Mouse (Mus musculus): ENCODE measurements around the gene Fbxl20. TPM values are rescaled to one million over a fixed set of nuclear protein-coding genes. Genes with fewer than 3 reads are reported as not detected.

The Fbxl20 gene
- polyA plus RNA-seq, 1 experiment = 0.28 TPM

- Histone ChIP-seq H3K9me3 (ENCODE audit: control insufficient read depth, low read length) (peaks cover 7% of the 10 kb centered on the region), H3K27me3 (ENCODE audit: control insufficient read depth) (peaks cover 4% of the 10 kb centered on the region), H3K36me3 (ENCODE audit: control insufficient read depth) (no peaks in the 10 kb centered on the region), H3K4me3 (replicated peaks) (no peak overlapping the region), H3K4me1 (ENCODE audit: control insufficient read depth) (no peaks in the 10 kb centered on the region)
- TF ChIP-seq TAL1 (IDR thresholded peaks at IDR 0.05; ENCODE audit: low read length) (no peak), GATA1 (IDR thresholded peaks at IDR 0.05; ENCODE audit: low read length) (no peak)
These were observed 74.9 kb downstream of the Fbxl20 start for GRCm38 (mm10) chr11:98075195-98075808.

GRCm38 (mm10) chr11:98073442-98073841 is 76.8 kb downstream of the Fbxl20 start:
- no peak for TF ChIP-seq GATA1 (IDR thresholded peaks at IDR 0.05; ENCODE audit: low read length)
- TF ChIP-seq TAL1 (IDR thresholded peaks at IDR 0.05; ENCODE audit: low read length) = no peak
- Histone ChIP-seq H3K36me3 (ENCODE audit: control insufficient read depth) (no peaks in the 10 kb centered on the region), H3K27me3 (ENCODE audit: control insufficient read depth) (peaks cover 4% of the 10 kb centered on the region), H3K4me1 (ENCODE audit: control insufficient read depth) (no peaks in the 10 kb centered on the region), H3K9me3 (ENCODE audit: control insufficient read depth, low read length) (peaks cover 7% of the 10 kb centered on the region), H3K4me3 (replicated peaks) (no peak overlapping the region)

GRCm38 (mm10) chr11:98067255-98067654 is 82.9 kb downstream of the Fbxl20 start:
- Histone ChIP-seq H3K27me3 (ENCODE audit: control insufficient read depth) (no peaks in the 10 kb centered on the region), H3K9me3 (ENCODE audit: control insufficient read depth, low read length) (peaks cover 12% of the 10 kb centered on the region), H3K36me3 (ENCODE audit: control insufficient read depth) (no peaks in the 10 kb centered on the region), H3K4me3 (replicated peaks) (no peak overlapping the region), H3K4me1 (ENCODE audit: control insufficient read depth) (no peaks in the 10 kb centered on the region)
- TF ChIP-seq GATA1 (IDR thresholded peaks at IDR 0.05; ENCODE audit: low read length) = no peak

- Histone ChIP-seq H3K27me3 (ENCODE audit: control insufficient read depth) (no peaks in the 10 kb centered on the region), H3K4me3 (replicated peaks) (no peak overlapping the region), H3K4me1 (ENCODE audit: control insufficient read depth) (no peaks in the 10 kb centered on the region), H3K9me3 (ENCODE audit: control insufficient read depth, low read length) (peaks cover 8% of the 10 kb centered on the region; the same call in 1 of the 2 replicates), H3K36me3 (ENCODE audit: control insufficient read depth) (no peaks in the 10 kb centered on the region)
- no peak for TF ChIP-seq GATA1 (IDR thresholded peaks at IDR 0.05; ENCODE audit: low read length)
- TF ChIP-seq TAL1 (IDR thresholded peaks at IDR 0.05; ENCODE audit: low read length) = no peak
These were observed 84.0 kb downstream of the Fbxl20 start for GRCm38 (mm10) chr11:98066201-98066600.

GRCm38 (mm10) chr11:98061904-98062562 is 88.2 kb downstream of the Fbxl20 start:
- H3K27me3 ChIP-seq (ENCODE audit: control insufficient read depth) = peaks cover 9% of the 10 kb centered on the region
- H3K4me3 ChIP-seq (replicated peaks) = no peak overlapping the region
- TF ChIP-seq TAL1 (IDR thresholded peaks at IDR 0.05; ENCODE audit: low read length) (no peak), GATA1 (IDR thresholded peaks at IDR 0.05; ENCODE audit: low read length) (no peak)
- no peaks in the 10 kb centered on the region for H3K36me3 ChIP-seq (ENCODE audit: control insufficient read depth)
- peaks cover 4% of the 10 kb centered on the region; the same call in 1 of the 2 replicates for H3K9me3 ChIP-seq (ENCODE audit: control insufficient read depth, low read length)
- H3K4me1 ChIP-seq (ENCODE audit: control insufficient read depth) = no peaks in the 10 kb centered on the region

GRCm38 (mm10) chr11:98061441-98061840 is 88.8 kb downstream of the Fbxl20 start:
- H3K36me3 ChIP-seq (ENCODE audit: control insufficient read depth) = no peaks in the 10 kb centered on the region
- no peak for TF ChIP-seq TAL1 (IDR thresholded peaks at IDR 0.05; ENCODE audit: low read length)
- no peak for TF ChIP-seq GATA1 (IDR thresholded peaks at IDR 0.05; ENCODE audit: low read length)
- peaks cover under 1% of the 10 kb centered on the region; the same call in 1 of the 2 replicates for H3K9me3 ChIP-seq (ENCODE audit: control insufficient read depth, low read length)
- no peaks in the 10 kb centered on the region for H3K4me1 ChIP-seq (ENCODE audit: control insufficient read depth)
- peaks cover 12% of the 10 kb centered on the region for H3K27me3 ChIP-seq (ENCODE audit: control insufficient read depth)
- no peak overlapping the region for H3K4me3 ChIP-seq (replicated peaks)

GRCm38 (mm10) chr11:98060104-98060692 is 90.0 kb downstream of the Fbxl20 start:
- H3K4me1 ChIP-seq (ENCODE audit: control insufficient read depth) = no peaks in the 10 kb centered on the region
- TF ChIP-seq GATA1 (IDR thresholded peaks at IDR 0.05; ENCODE audit: low read length) (no peak), TAL1 (IDR thresholded peaks at IDR 0.05; ENCODE audit: low read length) (no peak)
- no peaks in the 10 kb centered on the region for H3K9me3 ChIP-seq (ENCODE audit: control insufficient read depth, low read length)
- no peak overlapping the region for H3K4me3 ChIP-seq (replicated peaks)
- H3K27me3 ChIP-seq (ENCODE audit: control insufficient read depth) = peaks cover 18% of the 10 kb centered on the region
- no peaks in the 10 kb centered on the region for H3K36me3 ChIP-seq (ENCODE audit: control insufficient read depth)

- Histone ChIP-seq H3K27me3 (ENCODE audit: control insufficient read depth) (peaks cover 22% of the 10 kb centered on the region), H3K36me3 (ENCODE audit: control insufficient read depth) (no peaks in the 10 kb centered on the region), H3K9me3 (ENCODE audit: control insufficient read depth, low read length) (no peaks in the 10 kb centered on the region), H3K4me1 (ENCODE audit: control insufficient read depth) (no peaks in the 10 kb centered on the region), H3K4me3 (replicated peaks) (no peak overlapping the region)
- TF ChIP-seq GATA1 (IDR thresholded peaks at IDR 0.05; ENCODE audit: low read length) (no peak), TAL1 (IDR thresholded peaks at IDR 0.05; ENCODE audit: low read length) (no peak)
These were observed 90.5 kb downstream of the Fbxl20 start for GRCm38 (mm10) chr11:98059662-98060061.

GRCm38 (mm10) chr11:98057998-98058397 is 92.2 kb downstream of the Fbxl20 start:
- no peaks in the 10 kb centered on the region for H3K36me3 ChIP-seq (ENCODE audit: control insufficient read depth)
- H3K4me1 ChIP-seq (ENCODE audit: control insufficient read depth) = no peaks in the 10 kb centered on the region
- peaks cover 37% of the 10 kb centered on the region for H3K27me3 ChIP-seq (ENCODE audit: control insufficient read depth)
- H3K4me3 ChIP-seq (replicated peaks) = no peak overlapping the region
- TF ChIP-seq GATA1 (IDR thresholded peaks at IDR 0.05; ENCODE audit: low read length) = no peak
- no peaks in the 10 kb centered on the region; the same call in 1 of the 2 replicates for H3K9me3 ChIP-seq (ENCODE audit: control insufficient read depth, low read length)

Measured in erythroblast, embryonic 14.5 days (primary cell).